Mouse (Mus musculus): ENCODE measurements at regions not wholly inside any gene's neighbourhood (a gene's known extent, or its start where the extent isn't known, plus 50 kb on each side); places are given as distances from the start of the nearest gene placed in this dataset.

- Histone ChIP-seq H3K27ac (ENCODE audit: control insufficient read depth, insufficient read depth, low read depth, low read length, poor library complexity) (no peak overlapping the region), H3K4me3 (replicated peaks; ENCODE audit: control insufficient read depth, low read depth, low read length) (no peak overlapping the region), H3K4me1 (ENCODE audit: control insufficient read depth, insufficient read depth, low read length) (no peaks in the 10 kb centered on the region)
- WGBS = 78% methylated on average over 1 of the region's 1 CpGs
- TF ChIP-seq CTCF (IDR thresholded peaks at IDR 0.05; ENCODE audit: control insufficient read depth, insufficient read depth, low read length) = no peak
- TF ChIP-seq POLR2A (IDR thresholded peaks at IDR 0.05; ENCODE audit: borderline replicate concordance, control insufficient read depth, low read depth, low read length) = no peak
Observed at GRCm38 (mm10) chr19:54332140-54332539, 288.2 kb downstream of the Adra2a start.

- Histone ChIP-seq H3K4me3 (replicated peaks; ENCODE audit: control insufficient read depth, low read depth, low read length) (no peak overlapping the region), H3K27ac (ENCODE audit: control insufficient read depth, insufficient read depth, low read depth, low read length, poor library complexity) (no peak overlapping the region), H3K4me1 (ENCODE audit: control insufficient read depth, insufficient read depth, low read length) (no peaks in the 10 kb centered on the region)
- 80% methylated on average over 2 of the region's 2 CpGs for WGBS
- TF ChIP-seq POLR2A (IDR thresholded peaks at IDR 0.05; ENCODE audit: borderline replicate concordance, control insufficient read depth, low read depth, low read length) (no peak), CTCF (IDR thresholded peaks at IDR 0.05; ENCODE audit: control insufficient read depth, insufficient read depth, low read length) (no peak)
Observed at GRCm38 (mm10) chr19:54340778-54341291, 296.9 kb downstream of the Adra2a start.

- H3K4me3 ChIP-seq (replicated peaks; ENCODE audit: control insufficient read depth, low read depth, low read length) = no peak overlapping the region
- no peaks in the 10 kb centered on the region for H3K4me1 ChIP-seq (ENCODE audit: control insufficient read depth, insufficient read depth, low read length)
- no peak overlapping the region for H3K27ac ChIP-seq (ENCODE audit: control insufficient read depth, insufficient read depth, low read depth, low read length, poor library complexity)
- no peak for TF ChIP-seq POLR2A (IDR thresholded peaks at IDR 0.05; ENCODE audit: borderline replicate concordance, control insufficient read depth, low read depth, low read length)
- no peak for TF ChIP-seq CTCF (IDR thresholded peaks at IDR 0.05; ENCODE audit: control insufficient read depth, insufficient read depth, low read length)
- whole genome bisulfite sequencing = 81% methylated on average over 7 of the region's 7 CpGs
Observed at GRCm38 (mm10) chr19:54359731-54360130, 315.8 kb downstream of the Adra2a start.

- no peak overlapping the region for H3K27ac ChIP-seq (ENCODE audit: control insufficient read depth, insufficient read depth, low read depth, low read length, poor library complexity)
- WGBS = 78% methylated on average over 3 of the region's 3 CpGs
Observed at GRCm38 (mm10) chr19:54360660-54361059, 316.7 kb downstream of the Adra2a start.

GRCm38 (mm10) chr19:54385101-54385500 is 341.1 kb downstream of the Adra2a start:
- no peak overlapping the region for H3K4me3 ChIP-seq (replicated peaks; ENCODE audit: control insufficient read depth, low read depth, low read length)
- no peak for TF ChIP-seq CTCF (IDR thresholded peaks at IDR 0.05; ENCODE audit: control insufficient read depth, insufficient read depth, low read length)
- no peak for TF ChIP-seq POLR2A (IDR thresholded peaks at IDR 0.05; ENCODE audit: borderline replicate concordance, control insufficient read depth, low read depth, low read length)

More at GRCm38 (mm10) chr19:54360660-54361059, 316.7 kb downstream of the Adra2a start:
- Histone ChIP-seq H3K4me1 (ENCODE audit: control insufficient read depth, insufficient read depth, low read length) (no peaks in the 10 kb centered on the region), H3K4me3 (replicated peaks; ENCODE audit: control insufficient read depth, low read depth, low read length) (no peak overlapping the region)
- TF ChIP-seq POLR2A (IDR thresholded peaks at IDR 0.05; ENCODE audit: borderline replicate concordance, control insufficient read depth, low read depth, low read length) (no peak), CTCF (IDR thresholded peaks at IDR 0.05; ENCODE audit: control insufficient read depth, insufficient read depth, low read length) (no peak)

GRCm38 (mm10) chr19:54391406-54391805 is 347.5 kb downstream of the Adra2a start:
- H3K4me1 ChIP-seq (ENCODE audit: control insufficient read depth, insufficient read depth, low read length) = no peaks in the 10 kb centered on the region
- WGBS = 83% methylated on average over 6 of the region's 6 CpGs
- TF ChIP-seq CTCF (IDR thresholded peaks at IDR 0.05; ENCODE audit: control insufficient read depth, insufficient read depth, low read length) (no peak), POLR2A (IDR thresholded peaks at IDR 0.05; ENCODE audit: borderline replicate concordance, control insufficient read depth, low read depth, low read length) (no peak)

More at GRCm38 (mm10) chr19:54385101-54385500, 341.1 kb downstream of the Adra2a start:
- H3K27ac ChIP-seq (ENCODE audit: control insufficient read depth, insufficient read depth, low read depth, low read length, poor library complexity) = no peak overlapping the region
- no peaks in the 10 kb centered on the region for H3K4me1 ChIP-seq (ENCODE audit: control insufficient read depth, insufficient read depth, low read length)

GRCm38 (mm10) chr19:54399651-54400050 is 355.7 kb downstream of the Adra2a start:
- no peak for TF ChIP-seq POLR2A (IDR thresholded peaks at IDR 0.05; ENCODE audit: borderline replicate concordance, control insufficient read depth, low read depth, low read length)
- no peak for TF ChIP-seq CTCF (IDR thresholded peaks at IDR 0.05; ENCODE audit: control insufficient read depth, insufficient read depth, low read length)
- 69% methylated on average over 7 of the region's 7 CpGs for WGBS
- Histone ChIP-seq H3K4me3 (replicated peaks; ENCODE audit: control insufficient read depth, low read depth, low read length) (no peak overlapping the region), H3K4me1 (ENCODE audit: control insufficient read depth, insufficient read depth, low read length) (no peaks in the 10 kb centered on the region; the same call in 1 of the 2 replicates), H3K27ac (ENCODE audit: control insufficient read depth, insufficient read depth, low read depth, low read length, poor library complexity) (no peak overlapping the region)

More at GRCm38 (mm10) chr19:54391406-54391805, 347.5 kb downstream of the Adra2a start:
- H3K27ac ChIP-seq (ENCODE audit: control insufficient read depth, insufficient read depth, low read depth, low read length, poor library complexity) = no peak overlapping the region
- H3K4me3 ChIP-seq (replicated peaks; ENCODE audit: control insufficient read depth, low read depth, low read length) = no peak overlapping the region

- Histone ChIP-seq H3K4me1 (ENCODE audit: control insufficient read depth, insufficient read depth, low read length) (no peaks in the 10 kb centered on the region; the same call in 1 of the 2 replicates), H3K4me3 (replicated peaks; ENCODE audit: control insufficient read depth, low read depth, low read length) (no peak overlapping the region), H3K27ac (ENCODE audit: control insufficient read depth, insufficient read depth, low read depth, low read length, poor library complexity) (no peak overlapping the region)
- TF ChIP-seq CTCF (IDR thresholded peaks at IDR 0.05; ENCODE audit: control insufficient read depth, insufficient read depth, low read length) (no peak), POLR2A (IDR thresholded peaks at IDR 0.05; ENCODE audit: borderline replicate concordance, control insufficient read depth, low read depth, low read length) (no peak)
- 71% methylated on average over 4 of the region's 4 CpGs for WGBS
Observed at GRCm38 (mm10) chr19:54407904-54408303, 364.0 kb downstream of the Adra2a start.

- no peak for TF ChIP-seq CTCF (IDR thresholded peaks at IDR 0.05; ENCODE audit: control insufficient read depth, insufficient read depth, low read length)
- TF ChIP-seq POLR2A (IDR thresholded peaks at IDR 0.05; ENCODE audit: borderline replicate concordance, control insufficient read depth, low read depth, low read length) = no peak
- no peak overlapping the region for H3K4me3 ChIP-seq (replicated peaks; ENCODE audit: control insufficient read depth, low read depth, low read length)
- H3K27ac ChIP-seq (ENCODE audit: control insufficient read depth, insufficient read depth, low read depth, low read length, poor library complexity) = no peak overlapping the region
- H3K4me1 ChIP-seq (ENCODE audit: control insufficient read depth, insufficient read depth, low read length) = no peaks in the 10 kb centered on the region
- WGBS = 58% methylated on average over 2 of the region's 2 CpGs
Observed at GRCm38 (mm10) chr19:54429062-54429461, 385.1 kb downstream of the Adra2a start.
